Mouse (Mus musculus): Measurements from ENCODE around the gene Lrch1.

DNA sequence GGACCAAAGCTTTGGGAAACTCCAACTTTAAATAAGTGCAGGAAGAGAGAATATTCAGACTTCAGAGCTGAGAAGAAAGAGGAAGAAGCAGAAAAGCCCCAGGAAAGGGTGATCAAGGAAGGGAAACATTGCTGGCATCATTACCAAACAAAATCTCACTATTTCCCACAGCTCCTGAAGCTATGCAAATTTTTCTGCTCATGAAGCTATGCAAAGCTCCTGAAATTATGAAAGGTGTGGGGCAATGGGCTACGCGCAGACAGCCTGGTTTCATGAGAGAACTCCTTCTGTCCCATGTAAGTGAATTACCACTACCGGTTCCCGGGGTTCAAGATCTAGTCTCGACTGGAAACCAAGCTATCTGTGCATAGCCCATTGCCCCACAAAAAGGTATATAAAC, 99.5 kb downstream of the Lrch1 start:
- TF ChIP-seq POLR2A (IDR thresholded peaks at IDR 0.05; ENCODE audit: low read depth, low read length) (no peak), CTCF (IDR thresholded peaks at IDR 0.05; ENCODE audit: extremely low read depth, insufficient read depth, insufficient read length, insufficient replicate concordance) (no peak)
